21 mouse cellular contexts compared by ENCODE assay signal in the genomic region with DNA sequence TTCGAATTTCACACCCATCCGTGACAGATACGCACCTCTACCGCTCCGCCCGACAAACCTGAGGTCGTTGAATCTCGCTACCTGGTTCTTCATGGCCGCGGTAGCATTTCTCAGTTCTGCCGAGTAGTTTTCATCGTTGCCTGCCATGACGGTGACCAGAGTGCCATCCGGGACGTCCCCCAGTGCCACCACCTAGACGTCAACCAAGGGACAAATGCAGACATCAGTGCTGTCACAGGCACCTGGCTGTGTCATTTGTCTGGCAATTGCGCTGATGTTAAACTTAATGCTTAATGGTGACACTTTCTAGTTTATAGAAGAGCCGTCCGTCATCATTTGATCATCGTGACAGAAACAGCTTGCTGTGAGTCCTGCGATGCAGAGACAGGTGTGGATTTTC.
DNase-seq lines count a peak whose midpoint lies in the region; ATAC-seq and TF ChIP-seq lines count a peak whose summit lies in the region.
"Had no signal": no experiment of that assay in that cellular context is flagged by ENCODE, and none has a peak within 500 bp of the region (broad histone marks: within the 10 kb centered on the region; RNA-seq: fewer than 3 reads in every experiment).

No protein-coding gene starts in this region.

- no peaks in the 10 kb centered on the region for H3K36me3 ChIP-seq in lung, postnatal 0 days (ENCODE audit: insufficient read depth, low read length)
- no peaks in the 10 kb centered on the region for H3K36me3 ChIP-seq in midbrain, embryonic 11.5 days (ENCODE audit: control insufficient read depth, insufficient read depth, low read length)
- H3K36me3 ChIP-seq in midbrain, embryonic 15.5 days (replicated peaks) = no peaks in the 10 kb centered on the region
- H3K36me3 ChIP-seq in myocyte (ENCODE audit: control insufficient read depth, insufficient read depth) = peaks cover 52% of the 10 kb centered on the region

- TF ChIP-seq CTCF in lung, adult 2 months (IDR thresholded peaks at IDR 0.05; ENCODE audit: insufficient read depth, low read length) = no peak
- no peak for TF ChIP-seq CTCF in lung, postnatal 0 days (IDR thresholded peaks at IDR 0.05)

- H3K27me3 ChIP-seq in lung, postnatal 0 days (replicated peaks; ENCODE audit: insufficient read depth, low read length) = 0 out of 2 replicates have a peak, but pooled peaks cover 4% of the 10 kb centered on the region
- H3K27me3 ChIP-seq in midbrain, embryonic 11.5 days (ENCODE audit: control insufficient read depth, insufficient read depth, low read length) = peaks cover 23% of the 10 kb centered on the region
- H3K27me3 ChIP-seq in midbrain, embryonic 15.5 days (replicated peaks) = peaks cover 34% of the 10 kb centered on the region
- no peaks in the 10 kb centered on the region for H3K27me3 ChIP-seq in myocyte (ENCODE audit: control insufficient read depth, insufficient read depth, insufficient read length)
- H3K27me3 ChIP-seq: CH12.LX, Patski had no signal

- no peak overlapping the region for H3K4me2 ChIP-seq in lung, postnatal 0 days (replicated peaks; ENCODE audit: low read depth, low read length)
- no peak overlapping the region for H3K4me2 ChIP-seq in midbrain, embryonic 11.5 days
- H3K4me2 ChIP-seq in midbrain, embryonic 15.5 days = no peak overlapping the region
- H3K4me2 ChIP-seq in myocyte (ENCODE audit: low read depth) = no peak overlapping the region

- H3K79me2 ChIP-seq in myocyte (ENCODE audit: control insufficient read depth, insufficient read depth) = peaks cover 93% of the 10 kb centered on the region

- no peak overlapping the region for H3ac ChIP-seq in myocyte (ENCODE audit: control insufficient read depth, insufficient read length)

- H3K9me3 ChIP-seq in lung, postnatal 0 days (ENCODE audit: low read length) = no peaks in the 10 kb centered on the region
- H3K9me3 ChIP-seq in midbrain, embryonic 11.5 days (ENCODE audit: control insufficient read depth, low read length) = no peaks in the 10 kb centered on the region
- H3K9me3 ChIP-seq in midbrain, embryonic 15.5 days = no peaks in the 10 kb centered on the region
- H3K9me3 ChIP-seq: G1E had no signal

- peak; percentile 4 for DNase-seq in lung, adult 2 months
- DNase-seq in lung, postnatal 0 days (ENCODE audit: low spot score) = no peak
- DNase-seq in midbrain, embryonic 11.5 days (ENCODE audit: low spot score, missing footprints) = peak; percentile 2
- no peak for DNase-seq in right cerebral cortex, postnatal 25 days
- DNase-seq: adrenal gland, adult 2 months; adrenal gland, adult 8-10 months; adrenal gland, postnatal 10 days; adrenal gland, postnatal 14 days; adrenal gland, postnatal 25 days; adrenal gland, postnatal 36 days; B cell, adult 2 months; cerebellum, adult 11 months; cerebellum, adult 11-12 months; cerebellum, adult 18-20 months had no signal

- H3K9ac ChIP-seq in lung, postnatal 0 days (replicated peaks; ENCODE audit: low read depth) = no peak overlapping the region
- no peak overlapping the region for H3K9ac ChIP-seq in midbrain, embryonic 11.5 days (ENCODE audit: low read length)
- no peak overlapping the region for H3K9ac ChIP-seq in midbrain, embryonic 15.5 days

- WGBS in lung, adult 2 months = 90% methylated on average over 21 of the region's 21 CpGs
- WGBS in lung, postnatal 0 days = 91% methylated on average over 21 of the region's 21 CpGs
- WGBS in midbrain, embryonic 11.5 days = 96% methylated on average over 21 of the region's 21 CpGs
- WGBS in midbrain, embryonic 15.5 days = 95% methylated on average over 21 of the region's 21 CpGs

- no peak overlapping the region for H3K4me3 ChIP-seq in lung, adult 2 months (replicated peaks; ENCODE audit: extremely low read depth, low read depth, low read length)
- no peak overlapping the region for H3K4me3 ChIP-seq in lung, postnatal 0 days (ENCODE audit: low read depth, low read length)
- H3K4me3 ChIP-seq in midbrain, embryonic 11.5 days (ENCODE audit: low read depth, low read length) = no peak overlapping the region
- H3K4me3 ChIP-seq in midbrain, embryonic 15.5 days = no peak overlapping the region
- H3K4me3 ChIP-seq in myocyte = no peak overlapping the region

- no peak for TF ChIP-seq POLR2A in lung, adult 2 months (IDR thresholded peaks at IDR 0.05; ENCODE audit: borderline replicate concordance, extremely low read depth, low read depth, low read length)
- peak; percentile 25 for TF ChIP-seq POLR2A in myocyte (IDR thresholded peaks at IDR 0.05; ENCODE audit: insufficient read length, low read depth)

- H3K27ac ChIP-seq in lung, postnatal 0 days (ENCODE audit: low read length) = no peak overlapping the region
- no peak overlapping the region for H3K27ac ChIP-seq in midbrain, embryonic 11.5 days (ENCODE audit: low read depth, low read length)
- H3K27ac ChIP-seq in midbrain, embryonic 15.5 days = no peak overlapping the region

- H3K4me1 ChIP-seq in lung, adult 2 months (ENCODE audit: control insufficient read depth, insufficient read depth, low read length) = peaks cover 10% of the 10 kb centered on the region; the same call in 1 of the 2 replicates
- H3K4me1 ChIP-seq in lung, postnatal 0 days (ENCODE audit: insufficient read depth, low read depth, low read length) = peaks cover 9% of the 10 kb centered on the region; the same call in 1 of the 2 replicates
- 0 out of 2 replicates have a peak, but pooled peaks cover 2% of the 10 kb centered on the region for H3K4me1 ChIP-seq in midbrain, embryonic 11.5 days (ENCODE audit: control insufficient read depth, insufficient read depth, low read length)
- no peaks in the 10 kb centered on the region for H3K4me1 ChIP-seq in midbrain, embryonic 15.5 days

- no peak for ATAC-seq in lung, postnatal 0 days
- no peak for ATAC-seq in midbrain, embryonic 11.5 days (ENCODE audit: low FRiP score)
- ATAC-seq in midbrain, embryonic 15.5 days (replicated peaks) = no peak
- ATAC-seq: activated CD4-positive, CD25-positive, alpha-beta regulatory T cell, adult 4 months; CD4-positive, CD25-positive, alpha-beta regulatory T cell, adult 4 months; Patski had no signal

- no peak for TF ChIP-seq EP300 in lung, postnatal 0 days (IDR thresholded peaks at IDR 0.05)

TF ChIP-seq in myocyte, 11 proteins besides CTCF, POLR2A, EP300 and RAD21:
- no peak for TF ChIP-seq MAX (IDR thresholded peaks at IDR 0.05; ENCODE audit: low read depth)
- TF ChIP-seq CEBPB (IDR thresholded peaks at IDR 0.05; ENCODE audit: insufficient read depth, poor library complexity, severe bottlenecking) = no peak
- TF ChIP-seq USF1 (IDR thresholded peaks at IDR 0.05; ENCODE audit: low read depth) = no peak
- no peak for TF ChIP-seq E2F4 (IDR thresholded peaks at IDR 0.05; ENCODE audit: insufficient read depth)
- no peak for TF ChIP-seq MYOD1 (IDR thresholded peaks at IDR 0.05; ENCODE audit: control insufficient read depth in 1 of 3, insufficient read length in 2 of 3, low read depth in 2 of 3)
- peak; percentile 81 for TF ChIP-seq POLR2AphosphoS2 (IDR thresholded peaks at IDR 0.05; ENCODE audit: insufficient read length, low read depth)

Comparison
In these comparisons a context has a peak if more than half of its experiments do, and no peak if none do; other contexts are left out.
1. DNase-seq: peak in lung, adult 2 months (single experiment) and midbrain, embryonic 11.5 days (single experiment); none in lung, postnatal 0 days (single experiment) and right cerebral cortex, postnatal 25 days (single experiment).